Mouse (Mus musculus): ENCODE data around the gene Gimap9. TPM values are rescaled to one million over a fixed set of nuclear protein-coding genes. Genes with fewer than 3 reads are reported as not detected.
A peak's percentile ranks its signal among the peaks of the same experiment; 100 is the strongest.

Gene Gimap9
- total RNA-seq, 1 experiment = 3.4 TPM

DNA sequence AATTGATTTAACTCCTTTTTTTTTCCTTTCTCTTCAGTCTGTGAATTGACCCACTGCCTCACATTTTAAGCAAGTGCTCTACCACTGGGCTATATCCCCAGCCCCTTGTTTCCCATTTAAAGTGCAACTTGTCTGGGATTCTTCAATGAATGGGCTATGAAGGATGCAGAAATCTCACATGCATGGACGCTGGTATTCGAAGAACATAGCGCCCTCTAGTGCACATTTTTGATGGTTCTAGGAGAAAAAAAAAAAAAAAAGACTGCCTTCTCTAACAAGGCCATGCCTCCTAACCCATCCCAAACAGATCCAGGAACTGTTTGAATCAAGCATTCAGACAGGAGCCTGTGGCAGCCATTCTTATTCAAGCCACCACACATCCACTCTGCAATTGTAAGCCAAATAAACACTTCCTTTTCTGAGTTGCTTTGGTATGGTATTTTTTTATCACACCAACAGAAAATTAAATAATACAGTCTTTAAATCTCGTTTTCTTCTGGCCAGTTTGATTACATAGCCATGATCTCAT is 33.1 kb upstream of the Gimap9 start:
- in situ Hi-C loops (cut with MboI; ENCODE audit: low sequenced_read_pairs in 2 of 2, unreplicated experiment in 2 of 2) = no loop called here
- Histone ChIP-seq H3K27ac (ENCODE audit: insufficient read depth, low read depth, low read length, poor library complexity, severe bottlenecking) (no peak overlapping the region), H3K9ac (ENCODE audit: insufficient read depth, low read depth, low read length, poor library complexity, severe bottlenecking) (no peak overlapping the region), H3K4me1 (ENCODE audit: control insufficient read depth in 2 of 2, insufficient read depth in 2 of 2, low read length in 2 of 2, poor library complexity in 1 of 2) (no peaks in the 10 kb centered on the region), H3K4me3 (ENCODE audit: insufficient read depth in 1 of 2, low read depth in 1 of 2, low read length in 2 of 2, poor library complexity in 1 of 2, severe bottlenecking in 1 of 2) (no peak overlapping the region), H3K36me3 (ENCODE audit: control insufficient read depth, insufficient read depth, low read length, poor library complexity, severe bottlenecking) (no peaks in the 10 kb centered on the region), H3K9me3 (ENCODE audit: control insufficient read depth, insufficient read depth, low read depth, low read length) (no peaks in the 10 kb centered on the region)
- TF ChIP-seq ZC3H11A (IDR thresholded peaks at IDR 0.05; ENCODE audit: borderline replicate concordance, low read depth, low read length) = peak; percentile 27; the same call in 1 of the 2 replicates
- no peak for TF ChIP-seq HCFC1 (IDR thresholded peaks at IDR 0.05; ENCODE audit: borderline replicate concordance, insufficient read depth, low read length)
- peak; percentile 18; the same call in 1 of the 2 replicates for TF ChIP-seq MAFK (IDR thresholded peaks at IDR 0.05; ENCODE audit: insufficient read depth, low read depth, low read length)
- TF ChIP-seq ZNF384 (IDR thresholded peaks at IDR 0.05; ENCODE audit: low read depth, low read length) = peak; percentile 100
- DNase-seq (ENCODE audit: low read depth, low spot score) = peak; percentile 63

GRCm38 (mm10) chr6:48645660-48646308 is 30.1 kb upstream of the Gimap9 start:
- H3K9me3 ChIP-seq (ENCODE audit: control insufficient read depth, insufficient read depth, low read depth, low read length) = no peaks in the 10 kb centered on the region
- peak; percentile 62 for DNase-seq (ENCODE audit: low read depth, low spot score)
- in situ Hi-C loops (cut with MboI; ENCODE audit: low sequenced_read_pairs in 2 of 2, unreplicated experiment in 2 of 2) = no loop called here
- H3K4me3 ChIP-seq (ENCODE audit: insufficient read depth in 1 of 2, low read depth in 1 of 2, low read length in 2 of 2, poor library complexity in 1 of 2, severe bottlenecking in 1 of 2) = no peak overlapping the region
- H3K9ac ChIP-seq (ENCODE audit: insufficient read depth, low read depth, low read length, poor library complexity, severe bottlenecking) = no peak overlapping the region
- TF ChIP-seq ZC3H11A (IDR thresholded peaks at IDR 0.05; ENCODE audit: borderline replicate concordance, low read depth, low read length) (peak; percentile 51), MAFK (IDR thresholded peaks at IDR 0.05; ENCODE audit: insufficient read depth, low read depth, low read length) (no peak), ZNF384 (IDR thresholded peaks at IDR 0.05; ENCODE audit: low read depth, low read length) (no peak), HCFC1 (IDR thresholded peaks at IDR 0.05; ENCODE audit: borderline replicate concordance, insufficient read depth, low read length) (no peak), CHD2 (IDR thresholded peaks at IDR 0.05; ENCODE audit: low read depth, low read length) (no peak)
- no peaks in the 10 kb centered on the region for H3K36me3 ChIP-seq (ENCODE audit: control insufficient read depth, insufficient read depth, low read length, poor library complexity, severe bottlenecking)
- no peak overlapping the region for H3K27ac ChIP-seq (ENCODE audit: insufficient read depth, low read depth, low read length, poor library complexity, severe bottlenecking)
- no peaks in the 10 kb centered on the region for H3K4me1 ChIP-seq (ENCODE audit: control insufficient read depth in 2 of 2, insufficient read depth in 2 of 2, low read length in 2 of 2, poor library complexity in 1 of 2)

DNA sequence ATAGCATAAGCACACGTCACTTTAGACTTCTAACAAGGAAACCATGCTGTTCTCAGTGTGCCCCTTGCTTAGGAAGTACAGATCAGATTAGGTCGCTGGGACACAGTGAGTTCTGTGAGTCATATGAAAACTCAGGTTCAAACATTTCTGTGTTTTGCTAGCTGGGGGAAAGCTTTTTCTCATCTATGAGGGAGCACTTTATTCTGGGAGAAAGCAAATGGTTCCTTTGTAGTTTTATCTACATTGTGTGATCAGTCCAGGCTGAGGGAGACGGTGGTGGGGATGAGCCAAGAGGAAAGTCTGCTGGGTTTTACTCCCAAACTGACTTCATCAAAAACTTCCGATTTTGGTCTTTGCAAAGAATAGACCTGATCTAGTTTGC is 29.6 kb upstream of the Gimap9 start:
- H3K9me3 ChIP-seq (ENCODE audit: control insufficient read depth, insufficient read depth, low read depth, low read length) = no peaks in the 10 kb centered on the region
- no peak overlapping the region for H3K9ac ChIP-seq (ENCODE audit: insufficient read depth, low read depth, low read length, poor library complexity, severe bottlenecking)
- no peak for DNase-seq (ENCODE audit: low read depth, low spot score)
- no peak overlapping the region for H3K4me3 ChIP-seq (ENCODE audit: insufficient read depth in 1 of 2, low read depth in 1 of 2, low read length in 2 of 2, poor library complexity in 1 of 2, severe bottlenecking in 1 of 2)
- in situ Hi-C loops (cut with MboI; ENCODE audit: low sequenced_read_pairs in 2 of 2, unreplicated experiment in 2 of 2) = no loop called here
- H3K36me3 ChIP-seq (ENCODE audit: control insufficient read depth, insufficient read depth, low read length, poor library complexity, severe bottlenecking) = no peaks in the 10 kb centered on the region
- TF ChIP-seq ZNF384 (IDR thresholded peaks at IDR 0.05; ENCODE audit: low read depth, low read length) = no peak
- no peak for TF ChIP-seq CHD2 (IDR thresholded peaks at IDR 0.05; ENCODE audit: low read depth, low read length)
- TF ChIP-seq MAFK (IDR thresholded peaks at IDR 0.05; ENCODE audit: insufficient read depth, low read depth, low read length) = no peak
- no peak for TF ChIP-seq ZC3H11A (IDR thresholded peaks at IDR 0.05; ENCODE audit: borderline replicate concordance, low read depth, low read length)
- no peak for TF ChIP-seq HCFC1 (IDR thresholded peaks at IDR 0.05; ENCODE audit: borderline replicate concordance, insufficient read depth, low read length)
- H3K4me1 ChIP-seq (ENCODE audit: control insufficient read depth in 2 of 2, insufficient read depth in 2 of 2, low read length in 2 of 2, poor library complexity in 1 of 2) = no peaks in the 10 kb centered on the region
- no peak overlapping the region for H3K27ac ChIP-seq (ENCODE audit: insufficient read depth, low read depth, low read length, poor library complexity, severe bottlenecking)

DNA sequence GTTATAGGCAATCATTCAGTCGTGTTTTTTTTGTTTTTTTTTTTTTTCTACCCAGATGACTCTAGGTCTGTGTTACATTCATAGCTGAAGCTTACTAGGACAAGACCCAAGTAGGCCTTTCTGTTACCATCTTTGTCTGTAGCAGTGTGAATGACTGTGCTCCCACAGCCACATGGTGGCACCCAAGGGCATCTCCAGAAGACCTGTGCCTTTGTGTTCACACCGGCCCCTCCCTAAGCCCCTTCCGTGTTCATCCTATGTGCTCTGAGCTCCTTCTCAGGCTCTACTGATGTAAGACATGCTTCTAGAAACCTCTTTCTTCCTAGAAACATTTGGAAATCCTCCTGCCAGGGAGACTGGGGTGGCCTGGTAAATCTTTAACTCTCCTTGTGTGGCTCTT is 28.9 kb upstream of the Gimap9 start, which contains the start of gene Gimap8:
TSS of gene Gimap8 (plus strand) at position 240 of the 400 bp plus-strand sequence.
- no peak for DNase-seq (ENCODE audit: low read depth, low spot score)
- no peak for TF ChIP-seq ZC3H11A (IDR thresholded peaks at IDR 0.05; ENCODE audit: borderline replicate concordance, low read depth, low read length)
- no peak for TF ChIP-seq MAFK (IDR thresholded peaks at IDR 0.05; ENCODE audit: insufficient read depth, low read depth, low read length)
- no peak for TF ChIP-seq ZNF384 (IDR thresholded peaks at IDR 0.05; ENCODE audit: low read depth, low read length)
- no peak for TF ChIP-seq CHD2 (IDR thresholded peaks at IDR 0.05; ENCODE audit: low read depth, low read length)
- TF ChIP-seq HCFC1 (IDR thresholded peaks at IDR 0.05; ENCODE audit: borderline replicate concordance, insufficient read depth, low read length) = no peak
- H3K9me3 ChIP-seq (ENCODE audit: control insufficient read depth, insufficient read depth, low read depth, low read length) = no peaks in the 10 kb centered on the region
- H3K4me3 ChIP-seq (ENCODE audit: insufficient read depth in 1 of 2, low read depth in 1 of 2, low read length in 2 of 2, poor library complexity in 1 of 2, severe bottlenecking in 1 of 2) = no peak within 1 kb of the TSS
- in situ Hi-C loops (cut with MboI; ENCODE audit: low sequenced_read_pairs in 2 of 2, unreplicated experiment in 2 of 2) = no loop called here
- H3K27ac ChIP-seq (ENCODE audit: insufficient read depth, low read depth, low read length, poor library complexity, severe bottlenecking) = no peak within 1 kb of the TSS
- no peaks in the 10 kb centered on the region for H3K36me3 ChIP-seq (ENCODE audit: control insufficient read depth, insufficient read depth, low read length, poor library complexity, severe bottlenecking)
- H3K4me1 ChIP-seq (ENCODE audit: control insufficient read depth in 2 of 2, insufficient read depth in 2 of 2, low read length in 2 of 2, poor library complexity in 1 of 2) = no peaks in the 10 kb centered on the region
- H3K9ac ChIP-seq (ENCODE audit: insufficient read depth, low read depth, low read length, poor library complexity, severe bottlenecking) = no peak within 1 kb of the TSS
